30 mouse cellular contexts compared by ENCODE assay signal in genomic region chr2:82519951-82520350, GRCm38 (mm10).
DNase-seq lines count a peak whose midpoint lies in the region; ATAC-seq and TF ChIP-seq lines count a peak whose summit lies in the region.
"Had no signal": no experiment of that assay in that cellular context is flagged by ENCODE, and none has a peak within 500 bp of the region (broad histone marks: within the 10 kb centered on the region; RNA-seq: fewer than 3 reads in every experiment).

No protein-coding gene starts in this region.

- no peak overlapping the region for H3K9ac ChIP-seq in forebrain, embryonic 16.5 days (replicated peaks; ENCODE audit: low read depth, low read length)
- no peak overlapping the region for H3K9ac ChIP-seq in forebrain, embryonic 14.5 days (ENCODE audit: low read length)
- H3K9ac ChIP-seq in midbrain, postnatal 0 days (replicated peaks; ENCODE audit: low read length, poor library complexity, severe bottlenecking): no peak overlapping the region
- no peak overlapping the region for H3K9ac ChIP-seq in midbrain, embryonic 11.5 days (ENCODE audit: low read length)
- H3K9ac ChIP-seq: embryonic facial prominence, embryonic 13.5 days; forebrain, embryonic 12.5 days; forebrain, postnatal 0 days; heart, embryonic 12.5 days; heart, embryonic 15.5 days; hindbrain, embryonic 14.5 days had no signal

- ATAC-seq in forebrain, embryonic 16.5 days: peak; percentile 63; the same call in 1 of the 2 replicates
- ATAC-seq in forebrain, embryonic 14.5 days: no peak
- ATAC-seq in midbrain, postnatal 0 days (ENCODE audit: low FRiP score): no peak
- no peak for ATAC-seq in midbrain, embryonic 11.5 days (ENCODE audit: low FRiP score)
- ATAC-seq: forebrain, postnatal 0 days; intestine, postnatal 0 days; Patski had no signal

- no peak overlapping the region for H3K27ac ChIP-seq in forebrain, embryonic 16.5 days (ENCODE audit: low read length)
- no peak overlapping the region for H3K27ac ChIP-seq in forebrain, embryonic 14.5 days (ENCODE audit: low read depth, low read length)
- no peak overlapping the region for H3K27ac ChIP-seq in midbrain, postnatal 0 days (ENCODE audit: low read depth, low read length)
- H3K27ac ChIP-seq in midbrain, embryonic 11.5 days (ENCODE audit: low read depth, low read length): no peak overlapping the region
- H3K27ac ChIP-seq: embryonic facial prominence, embryonic 10.5 days; embryonic facial prominence, embryonic 13.5 days; forebrain, embryonic 12.5 days; gastrocnemius, adult 2 months; heart, embryonic 15.5 days; hindbrain, embryonic 10.5 days; hindbrain, embryonic 14.5 days had no signal

- H3K27me3 ChIP-seq in forebrain, embryonic 16.5 days (replicated peaks; ENCODE audit: control insufficient read depth, insufficient read depth, low read length): no peaks in the 10 kb centered on the region
- no peaks in the 10 kb centered on the region for H3K27me3 ChIP-seq in forebrain, embryonic 14.5 days (replicated peaks; ENCODE audit: control insufficient read depth, insufficient read depth, low read length)
- no peaks in the 10 kb centered on the region for H3K27me3 ChIP-seq in midbrain, postnatal 0 days (ENCODE audit: insufficient read depth, low read length)
- H3K27me3 ChIP-seq in midbrain, embryonic 11.5 days (ENCODE audit: control insufficient read depth, insufficient read depth, low read length): no peaks in the 10 kb centered on the region
- H3K27me3 ChIP-seq: CH12.LX; embryonic facial prominence, embryonic 13.5 days; forebrain, embryonic 12.5 days; heart, embryonic 12.5 days; heart, embryonic 15.5 days; Patski had no signal

- no peaks in the 10 kb centered on the region for H3K9me3 ChIP-seq in forebrain, embryonic 16.5 days (ENCODE audit: control insufficient read depth, low read length)
- H3K9me3 ChIP-seq in forebrain, embryonic 14.5 days (replicated peaks; ENCODE audit: control insufficient read depth, low read length): no peaks in the 10 kb centered on the region
- H3K9me3 ChIP-seq in midbrain, postnatal 0 days (ENCODE audit: low read length): no peaks in the 10 kb centered on the region
- no peaks in the 10 kb centered on the region for H3K9me3 ChIP-seq in midbrain, embryonic 11.5 days (ENCODE audit: control insufficient read depth, low read length)
- H3K9me3 ChIP-seq: embryonic facial prominence, embryonic 10.5 days; embryonic facial prominence, embryonic 13.5 days; forebrain, embryonic 12.5 days; G1E; heart, embryonic 12.5 days; heart, embryonic 15.5 days; hindbrain, embryonic 10.5 days had no signal

- WGBS in forebrain, embryonic 16.5 days: 71% methylated on average over 3 of the region's 3 CpGs
- 79% methylated on average over 3 of the region's 3 CpGs for WGBS in forebrain, embryonic 14.5 days
- WGBS in midbrain, postnatal 0 days: 84% methylated on average over 3 of the region's 3 CpGs
- WGBS in midbrain, embryonic 11.5 days: 94% methylated on average over 3 of the region's 3 CpGs

- no peak overlapping the region for H3K4me3 ChIP-seq in forebrain, embryonic 16.5 days (replicated peaks; ENCODE audit: low read length)
- H3K4me3 ChIP-seq in forebrain, embryonic 14.5 days (ENCODE audit: low read depth, low read length): no peak overlapping the region
- no peak overlapping the region for H3K4me3 ChIP-seq in midbrain, postnatal 0 days (ENCODE audit: low read depth, low read length)
- no peak overlapping the region for H3K4me3 ChIP-seq in midbrain, embryonic 11.5 days (ENCODE audit: low read depth, low read length)
- H3K4me3 ChIP-seq: embryonic facial prominence, embryonic 10.5 days; embryonic facial prominence, embryonic 13.5 days; erythroblast, embryonic 14.5 days; forebrain, embryonic 12.5 days; gastrocnemius, adult 2 months; heart, embryonic 12.5 days; heart, embryonic 15.5 days; hindbrain, embryonic 10.5 days had no signal

- H3K4me1 ChIP-seq in forebrain, embryonic 16.5 days (replicated peaks; ENCODE audit: control insufficient read depth, insufficient read depth, low read length): no peaks in the 10 kb centered on the region
- no peaks in the 10 kb centered on the region for H3K4me1 ChIP-seq in forebrain, embryonic 14.5 days (ENCODE audit: control insufficient read depth, insufficient read depth, low read length)
- no peaks in the 10 kb centered on the region for H3K4me1 ChIP-seq in midbrain, postnatal 0 days (ENCODE audit: insufficient read depth, low read length)
- no peaks in the 10 kb centered on the region for H3K4me1 ChIP-seq in midbrain, embryonic 11.5 days (ENCODE audit: control insufficient read depth, insufficient read depth, low read length)
- H3K4me1 ChIP-seq: embryonic facial prominence, embryonic 10.5 days; embryonic facial prominence, embryonic 13.5 days; forebrain, embryonic 12.5 days; heart, embryonic 12.5 days; heart, embryonic 15.5 days; hindbrain, embryonic 10.5 days had no signal

- DNase-seq in cerebellum, adult 9-10 months: peak; percentile 16
- DNase-seq in cerebellum, adult 8-10 months: no peak
- DNase-seq in forebrain, embryonic 14.5 days (ENCODE audit: low spot score): no peak
- peak; percentile 32 for DNase-seq in midbrain, postnatal 0 days (ENCODE audit: low spot score)
- DNase-seq in midbrain, embryonic 11.5 days (ENCODE audit: low spot score, missing footprints): no peak
- no peak for DNase-seq in adrenal gland, postnatal 14 days
- DNase-seq: adrenal gland, postnatal 10 days; B cell, adult 2 months; cerebellum, adult 11-12 months; embryo, embryonic 11 days; forebrain, postnatal 0 days; gastrocnemius, adult 2 months; gastrocnemius, postnatal 14 days; heart, adult 11 months; heart, postnatal 10 days; heart, postnatal 36 days; kidney, adult 2 months had no signal

- no peak for TF ChIP-seq CTCF in midbrain, postnatal 0 days (IDR thresholded peaks at IDR 0.05)

- H3K4me2 ChIP-seq in forebrain, embryonic 16.5 days (ENCODE audit: low read length): no peak overlapping the region
- no peak overlapping the region for H3K4me2 ChIP-seq in forebrain, embryonic 14.5 days (ENCODE audit: low read length)
- H3K4me2 ChIP-seq in midbrain, postnatal 0 days (ENCODE audit: low read depth, low read length, poor library complexity, severe bottlenecking): no peak overlapping the region
- no peak overlapping the region for H3K4me2 ChIP-seq in midbrain, embryonic 11.5 days
- H3K4me2 ChIP-seq: embryonic facial prominence, embryonic 13.5 days; forebrain, embryonic 12.5 days; heart, embryonic 12.5 days; heart, embryonic 15.5 days; hindbrain, embryonic 14.5 days had no signal

- H3K36me3 ChIP-seq in forebrain, embryonic 16.5 days (ENCODE audit: control insufficient read depth, insufficient read depth): no peaks in the 10 kb centered on the region
- H3K36me3 ChIP-seq in forebrain, embryonic 14.5 days (ENCODE audit: control insufficient read depth, insufficient read depth, low read length): no peaks in the 10 kb centered on the region
- H3K36me3 ChIP-seq in midbrain, postnatal 0 days (ENCODE audit: insufficient read depth, low read length): no peaks in the 10 kb centered on the region
- H3K36me3 ChIP-seq in midbrain, embryonic 11.5 days (ENCODE audit: control insufficient read depth, insufficient read depth, low read length): no peaks in the 10 kb centered on the region
- H3K36me3 ChIP-seq: embryonic facial prominence, embryonic 10.5 days; embryonic facial prominence, embryonic 13.5 days; forebrain, embryonic 12.5 days; G1E; heart, embryonic 12.5 days; heart, embryonic 15.5 days; hindbrain, embryonic 10.5 days had no signal

Comparison
In these comparisons a context has a peak if more than half of its experiments do, and no peak if none do; other contexts are left out.
1. DNase-seq: peak in cerebellum, adult 9-10 months (single experiment) and midbrain, postnatal 0 days (single experiment); none in cerebellum, adult 8-10 months (single experiment), forebrain, embryonic 14.5 days (single experiment), midbrain, embryonic 11.5 days (single experiment) and adrenal gland, postnatal 14 days (single experiment).